Mouse (Mus musculus) CD4-positive, CD25-positive, alpha-beta regulatory T cell, adult 2 months (primary cell): ENCODE results near the gene Polr3gl.
"Not testable (repeated sequence)": the region's sequence is repeated elsewhere in the genome, so short reads cannot be mapped to it uniquely, and the experiment has no call there.

Experiments
- DNase-seq: peaks from one replicate; pipeline ENCODE4 v3.0.0-alpha.2; 2012; ENCODE audit warnings: low read depth, low spot score

Polr3gl gene

DNA sequence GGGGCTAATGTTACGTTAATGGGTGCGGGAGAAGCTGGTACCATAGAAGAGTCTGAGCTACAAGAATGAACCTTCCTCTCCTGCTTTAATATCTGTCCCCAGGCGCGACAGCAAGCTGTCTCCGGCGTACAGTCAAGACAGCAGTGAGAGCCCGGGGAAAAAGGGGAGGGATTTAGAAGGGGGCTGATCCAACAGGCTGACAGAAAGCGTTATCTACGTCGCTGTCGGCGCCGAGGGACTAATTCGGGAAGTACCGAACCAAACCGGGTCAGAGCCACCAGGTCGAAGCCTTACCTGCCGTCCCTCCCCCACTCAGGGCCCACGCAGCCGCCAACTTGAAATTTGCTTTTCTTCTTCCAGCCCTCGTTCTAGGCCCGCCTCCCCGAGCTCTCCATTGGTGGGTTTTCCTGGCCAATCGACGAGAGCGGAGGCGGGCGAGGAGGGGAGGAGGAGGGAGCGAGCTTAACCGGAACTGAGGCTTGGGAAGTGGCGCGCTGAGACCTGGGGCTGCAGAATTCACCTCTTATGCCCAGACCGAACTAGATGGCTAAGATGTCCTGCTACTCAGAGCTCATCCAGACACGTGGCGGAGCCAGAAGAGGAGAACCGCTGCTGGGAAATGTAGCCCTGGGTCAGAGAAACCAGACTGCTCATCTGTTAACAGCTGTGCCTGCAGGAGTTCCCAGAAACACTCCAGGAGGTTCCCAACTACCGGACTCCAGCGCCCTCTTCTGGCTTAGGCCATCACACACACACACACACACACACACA is at the start of gene Polr3gl:
TSS of gene Polr3gl (minus strand) at position 392 of the 771 bp plus-strand sequence.
- peak; percentile 95 for DNase-seq

DNA sequence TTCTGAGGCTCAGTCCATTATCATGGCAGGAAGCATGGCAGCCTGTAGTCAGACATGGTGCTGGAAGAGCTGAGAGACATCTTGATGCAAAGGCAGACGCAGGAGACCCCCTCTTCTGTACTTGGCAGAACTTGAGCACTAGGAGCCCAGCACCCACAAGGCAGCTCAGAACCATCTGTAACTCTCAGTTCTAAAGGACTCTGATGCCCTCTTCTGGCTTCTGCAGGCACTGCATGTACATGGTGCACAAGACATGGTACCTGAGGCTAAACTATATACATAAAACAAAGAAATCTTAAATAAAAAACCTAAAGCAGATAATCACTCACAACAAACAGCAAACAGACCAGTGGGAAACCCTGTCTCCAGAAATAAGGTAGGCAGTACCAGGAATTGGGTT is 45.2 kb upstream of the Polr3gl start:
- DNase-seq, result peak; percentile 84

DNA sequence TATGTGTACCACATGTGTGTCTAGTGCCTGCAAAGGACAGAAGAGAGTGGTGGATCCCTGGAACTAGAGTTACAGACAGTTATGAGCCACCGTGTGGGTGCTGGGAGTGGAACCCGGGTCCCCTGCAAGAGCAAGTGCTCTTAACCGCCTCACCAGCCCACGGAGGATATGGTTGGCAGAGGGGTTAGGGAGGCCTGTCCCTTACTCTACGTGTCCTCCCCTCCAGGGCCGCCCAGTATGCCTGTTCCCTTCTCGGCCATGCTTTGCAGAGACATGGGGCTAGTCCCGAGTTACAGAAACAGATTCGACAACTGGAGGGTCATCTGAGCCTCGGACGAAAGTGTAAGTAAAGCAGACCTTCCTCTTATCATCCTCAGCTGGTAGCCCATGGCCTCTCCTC is 42.5 kb upstream of the Polr3gl start:
- no peak for DNase-seq

DNA sequence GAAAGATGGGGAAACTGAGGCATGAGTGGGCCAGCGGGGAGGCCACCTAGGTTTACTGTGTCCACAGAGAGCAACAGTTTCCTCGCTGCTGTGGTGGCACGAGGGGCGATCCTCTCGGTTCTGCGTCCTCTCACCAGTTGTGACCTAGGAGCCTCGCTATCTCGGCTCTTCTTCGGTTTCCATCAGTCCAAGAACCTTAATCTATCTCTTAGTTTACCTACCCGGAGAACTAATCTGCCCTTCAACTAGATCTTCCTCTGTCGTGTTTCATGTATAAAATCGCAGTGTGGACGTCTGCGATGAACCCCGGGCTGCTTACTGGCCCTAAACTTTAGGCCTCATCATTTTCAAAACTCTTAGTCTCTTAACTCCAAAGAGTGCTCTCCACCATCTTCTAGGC is 41.9 kb upstream of the Polr3gl start:
- DNase-seq, result no peak

DNA sequence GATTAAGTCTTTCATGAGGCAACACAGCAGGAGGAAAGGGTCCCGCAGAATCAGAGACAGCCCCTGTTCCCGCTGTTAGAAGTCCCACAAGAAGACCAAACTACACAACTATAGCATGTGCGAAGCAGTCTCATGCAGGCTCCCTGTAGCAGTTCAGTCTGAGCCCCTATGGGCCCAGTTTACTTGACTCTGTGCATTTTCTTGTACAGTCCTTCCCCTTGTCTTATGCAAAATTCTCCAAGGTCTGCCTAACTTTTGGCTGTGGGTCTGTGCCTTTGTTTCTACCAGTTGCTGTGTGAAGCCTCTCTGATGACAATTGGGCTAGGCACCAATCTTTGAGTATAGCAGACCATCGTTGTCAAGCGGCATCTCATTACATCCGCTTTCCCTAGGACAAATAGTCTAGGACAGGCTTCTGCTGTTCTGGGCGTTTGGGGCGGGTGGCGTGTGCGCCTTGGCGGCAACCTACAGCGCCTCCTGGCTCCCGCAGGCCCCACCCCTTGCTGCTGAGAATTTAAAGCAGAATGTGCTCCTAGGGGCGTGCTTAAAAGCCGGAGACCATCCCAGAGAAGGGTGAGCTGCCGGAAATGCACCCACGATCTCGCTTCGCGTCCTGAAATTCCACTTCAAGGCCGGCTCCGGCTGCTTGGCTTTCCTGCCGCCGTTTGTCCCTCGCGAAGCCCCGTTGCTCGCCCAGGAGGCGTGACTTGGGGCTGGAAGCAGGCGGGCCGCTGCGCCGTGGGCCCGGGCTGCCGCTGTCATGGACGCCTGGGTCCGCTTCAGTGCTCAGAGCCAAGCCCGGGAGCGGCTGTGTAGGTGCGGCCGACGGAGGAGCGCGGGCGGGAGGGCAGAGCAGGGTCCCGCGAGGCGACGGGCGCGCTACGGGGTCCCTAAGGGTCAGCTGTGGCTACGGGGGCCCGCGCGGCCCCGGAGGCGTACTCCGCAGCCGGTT is 41.2 kb upstream of the Polr3gl start, which contains the start of the genes Pex11b and Gm42957:
TSS of gene Pex11b (plus strand) at position 449 of the 952 bp plus-strand sequence.
TSS of gene Gm42957 (plus strand) at position 547 of the 952 bp plus-strand sequence.
- peak; percentile 88 for DNase-seq

DNA sequence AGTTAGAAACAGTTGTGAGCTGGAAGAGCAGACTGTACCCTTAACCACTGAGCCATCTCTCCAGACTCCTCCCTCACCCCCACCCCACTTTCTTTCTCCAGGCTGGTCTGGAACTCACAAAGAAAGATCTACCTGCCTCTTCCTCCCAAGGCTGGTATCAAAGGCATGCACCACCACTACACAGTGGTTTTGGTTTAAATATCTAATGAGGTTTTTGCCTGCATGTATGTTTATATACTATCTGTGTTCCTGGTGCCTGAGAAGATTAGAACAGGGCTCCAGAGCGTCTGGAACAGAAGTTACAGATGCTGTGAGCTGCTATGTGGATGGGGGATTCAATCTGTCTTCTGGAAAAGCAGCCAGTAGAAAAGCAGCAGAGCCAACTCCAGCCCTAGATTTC is 40.0 kb upstream of the Polr3gl start:
- no peak for DNase-seq

DNA sequence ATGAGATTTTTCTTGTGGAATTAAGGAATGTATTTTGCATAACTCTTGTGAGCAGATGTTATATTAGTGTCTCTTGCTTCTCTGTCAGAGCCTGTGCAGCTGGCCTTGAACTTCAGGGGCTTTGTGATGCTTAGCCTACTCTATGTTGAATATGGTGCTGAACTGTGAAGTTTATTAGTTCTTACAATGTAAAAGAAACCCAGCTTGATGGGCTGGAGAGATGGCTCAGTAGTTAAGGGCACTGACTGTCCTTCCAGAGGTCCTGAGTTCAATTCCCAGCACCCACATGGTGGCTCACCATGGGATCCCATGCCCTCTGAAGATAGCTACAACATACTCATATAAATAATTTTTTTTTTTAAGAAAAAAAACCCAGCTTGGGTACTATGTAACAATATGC is 38.1 kb upstream of the Polr3gl start:
- DNase-seq, result no peak

DNA sequence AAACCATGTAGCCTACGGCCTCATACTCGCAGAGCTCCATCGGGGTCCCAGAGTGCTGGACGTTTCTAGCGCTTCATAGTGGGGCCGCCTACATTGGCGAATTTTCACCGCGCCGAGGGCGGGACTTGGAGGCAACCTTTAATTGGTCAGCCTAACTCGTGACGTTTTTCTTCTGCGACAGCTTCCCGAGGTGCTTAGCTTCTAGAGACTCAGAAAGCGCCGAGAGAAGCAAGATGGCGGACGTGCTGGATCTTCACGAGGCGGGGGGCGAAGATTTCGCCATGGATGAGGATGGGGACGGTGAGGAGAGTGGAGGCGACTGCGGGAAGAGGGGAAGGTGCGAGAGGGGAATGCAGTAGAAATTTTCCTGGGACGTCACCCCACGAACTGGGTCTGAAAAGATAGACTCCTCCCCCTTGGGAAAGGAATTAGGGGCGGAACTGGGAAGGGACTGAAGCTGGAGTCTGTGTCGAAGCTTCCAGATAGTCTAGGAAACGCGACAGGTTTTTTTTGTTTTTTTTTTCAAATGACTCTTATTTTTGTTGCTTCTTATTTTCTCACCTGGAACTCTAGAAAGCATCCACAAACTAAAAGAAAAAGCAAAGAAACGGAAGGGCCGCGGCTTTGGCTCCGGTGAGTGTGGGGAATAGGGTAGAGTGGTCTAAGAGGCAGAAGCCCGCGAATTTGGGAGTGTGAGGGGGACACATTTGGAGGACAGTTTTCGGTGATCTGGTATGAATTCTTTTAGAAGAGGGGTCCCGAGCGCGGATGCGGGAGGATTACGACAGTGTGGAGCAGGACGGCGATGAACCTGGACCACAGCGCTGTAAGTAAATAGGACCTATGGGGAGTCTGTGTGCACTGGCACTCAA is 36.0 kb upstream of the Polr3gl start, which contains the start of gene Rbm8a:
TSS of gene Rbm8a (plus strand) at position 205 of the 872 bp plus-strand sequence.
- DNase-seq, result peak; percentile 97

DNA sequence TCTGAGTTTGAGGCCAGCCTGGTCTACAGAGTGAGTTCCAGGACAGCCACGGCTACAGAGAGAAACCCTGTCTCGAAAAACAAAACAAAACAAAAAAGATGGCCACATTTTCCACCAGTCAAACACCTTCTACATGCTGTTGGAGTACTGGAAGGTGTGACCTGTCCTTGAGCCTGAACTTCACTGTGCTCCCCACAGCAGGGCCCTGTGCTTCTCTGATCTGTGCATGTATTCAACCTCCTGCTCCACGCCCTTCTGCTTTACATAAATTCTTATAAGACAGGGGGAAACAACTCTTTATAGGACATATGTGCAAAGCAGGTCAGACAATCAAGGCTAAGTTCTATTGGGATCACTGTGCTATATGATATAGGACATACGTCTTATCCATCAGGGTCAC is 29.2 kb upstream of the Polr3gl start:
- no peak for DNase-seq

DNA sequence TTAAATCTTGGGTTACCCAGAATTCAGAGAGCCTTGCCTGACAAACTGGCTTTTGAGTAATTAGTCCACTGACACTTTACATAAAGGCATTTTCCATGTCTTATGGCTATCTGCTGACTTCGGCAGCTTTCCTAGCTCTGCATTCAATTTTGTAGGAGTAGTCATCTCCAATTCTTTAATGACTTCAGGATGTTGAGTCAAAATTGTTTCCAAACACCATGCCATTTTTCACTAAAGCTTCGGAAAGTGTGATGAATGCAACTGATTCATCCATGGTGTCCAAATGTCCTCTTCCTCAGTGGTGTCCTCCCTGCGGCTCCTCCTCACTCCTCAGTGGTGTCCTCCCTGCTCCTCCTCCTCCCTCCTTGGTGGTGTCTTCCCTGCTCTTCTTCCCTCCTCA is 24.0 kb upstream of the Polr3gl start:
- no peak for DNase-seq

DNA sequence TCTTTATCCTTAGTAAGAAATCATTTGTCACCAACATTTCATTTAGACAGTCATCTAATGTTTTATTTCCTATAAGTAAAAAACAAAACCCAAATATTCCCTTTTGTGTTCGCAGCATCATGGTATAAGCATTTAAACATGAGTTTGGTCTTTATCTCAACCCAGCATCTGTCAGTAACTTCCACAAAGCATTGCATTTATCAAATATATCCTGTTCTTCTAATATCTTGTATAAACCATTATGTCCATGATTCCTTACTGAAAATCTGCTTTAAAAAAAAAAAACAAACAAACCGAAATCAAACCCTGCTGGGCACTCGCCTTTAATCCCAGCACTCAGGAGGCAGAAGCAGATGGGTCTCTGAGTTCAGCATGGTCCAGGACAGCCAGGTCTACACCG is 12.6 kb upstream of the Polr3gl start:
- DNase-seq, result no peak

DNA sequence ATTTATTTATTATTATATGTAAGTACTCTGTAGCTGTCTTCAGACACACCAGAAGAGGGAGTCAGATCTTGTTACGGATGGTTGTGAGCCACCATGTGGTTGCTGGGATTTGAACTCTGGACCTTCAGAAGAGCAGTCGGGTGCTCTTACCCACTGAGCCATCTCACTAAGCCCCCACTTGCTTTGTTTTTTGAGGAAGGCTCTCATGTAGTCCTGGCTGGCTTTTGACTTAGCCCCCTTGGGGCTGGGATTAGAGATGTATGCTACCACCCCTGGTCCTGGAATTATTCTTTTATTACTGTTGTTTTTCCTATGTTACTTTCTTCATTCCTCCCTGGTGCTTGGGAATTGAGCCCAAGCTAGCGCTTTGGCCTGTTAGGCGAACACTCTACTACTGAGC is 12.0 kb upstream of the Polr3gl start:
- not testable (repeated sequence) for DNase-seq

DNA sequence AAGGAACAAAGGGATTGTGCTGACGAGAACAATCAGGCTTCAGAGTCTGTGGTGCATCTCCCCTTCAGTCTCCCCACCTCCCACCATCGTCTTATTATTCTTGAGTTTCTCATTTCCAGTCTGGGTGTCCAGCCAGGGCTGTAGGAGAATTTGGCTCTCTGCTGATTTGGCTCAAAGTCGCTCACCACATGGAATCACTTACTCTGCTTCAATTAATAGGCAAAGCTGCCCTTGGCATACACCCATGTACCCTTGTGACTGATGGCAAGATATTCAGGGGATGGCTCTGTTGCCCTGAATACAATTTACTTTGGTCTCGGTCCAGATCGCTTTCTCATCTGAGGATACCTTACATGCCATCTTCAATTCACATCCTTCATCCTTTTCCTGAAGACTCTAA is 9.3 kb upstream of the Polr3gl start:
- DNase-seq, result no peak

DNA sequence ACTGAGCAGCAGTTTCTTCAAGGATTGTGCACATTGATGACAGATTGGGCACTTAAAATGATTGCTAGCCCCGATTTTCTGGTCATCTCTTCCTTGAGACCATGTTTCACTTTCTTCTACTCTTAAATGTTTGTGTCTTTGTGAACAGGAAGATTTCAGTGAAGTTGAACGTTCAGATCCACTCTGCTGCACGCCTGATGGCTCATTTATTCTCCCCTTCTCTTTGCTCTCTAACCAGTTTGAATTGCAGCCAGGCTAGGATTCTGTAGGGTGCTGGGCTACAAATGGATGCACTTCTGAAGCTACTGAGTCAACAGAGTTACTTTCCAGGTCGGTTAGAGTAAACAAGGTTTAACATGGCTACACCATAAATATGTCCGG is 8.7 kb upstream of the Polr3gl start:
- no peak for DNase-seq

DNA sequence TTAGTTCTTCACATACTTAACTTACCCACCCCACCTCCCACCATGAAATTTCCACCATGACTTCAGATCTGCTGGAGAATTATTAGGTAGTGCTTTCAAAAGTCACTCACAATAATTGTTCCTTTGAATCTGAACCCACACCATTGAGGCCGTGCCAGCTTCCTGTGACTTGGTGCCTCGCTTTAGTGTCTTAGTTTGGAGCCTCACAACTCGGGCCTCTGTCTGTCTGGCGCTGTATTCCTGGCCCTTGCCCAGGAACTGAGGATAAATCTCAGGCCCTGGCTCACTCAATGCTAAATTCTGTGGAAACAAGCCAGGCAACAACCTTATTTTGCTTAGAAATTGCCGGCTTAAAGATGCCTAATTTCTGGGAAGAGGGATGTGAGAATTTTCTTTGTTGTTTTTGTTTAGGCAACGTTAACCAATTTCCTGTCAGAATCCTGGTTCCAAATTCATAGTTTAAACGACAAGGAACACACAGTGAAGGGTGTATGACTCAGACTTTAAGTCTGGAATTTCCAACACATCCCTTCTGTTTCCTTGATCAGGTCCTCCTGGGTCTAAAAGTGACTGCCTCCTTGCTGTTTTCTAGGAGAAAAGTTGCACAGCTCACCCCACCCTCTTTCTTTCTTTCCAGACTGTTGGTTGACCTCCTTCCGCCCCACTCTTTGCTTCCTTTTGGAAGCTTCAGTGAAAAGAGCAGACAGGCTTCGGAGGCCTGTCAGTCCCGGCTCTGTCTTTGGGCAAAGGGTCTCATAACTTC is 8.1 kb upstream of the Polr3gl start:
- DNase-seq, result no peak

DNA sequence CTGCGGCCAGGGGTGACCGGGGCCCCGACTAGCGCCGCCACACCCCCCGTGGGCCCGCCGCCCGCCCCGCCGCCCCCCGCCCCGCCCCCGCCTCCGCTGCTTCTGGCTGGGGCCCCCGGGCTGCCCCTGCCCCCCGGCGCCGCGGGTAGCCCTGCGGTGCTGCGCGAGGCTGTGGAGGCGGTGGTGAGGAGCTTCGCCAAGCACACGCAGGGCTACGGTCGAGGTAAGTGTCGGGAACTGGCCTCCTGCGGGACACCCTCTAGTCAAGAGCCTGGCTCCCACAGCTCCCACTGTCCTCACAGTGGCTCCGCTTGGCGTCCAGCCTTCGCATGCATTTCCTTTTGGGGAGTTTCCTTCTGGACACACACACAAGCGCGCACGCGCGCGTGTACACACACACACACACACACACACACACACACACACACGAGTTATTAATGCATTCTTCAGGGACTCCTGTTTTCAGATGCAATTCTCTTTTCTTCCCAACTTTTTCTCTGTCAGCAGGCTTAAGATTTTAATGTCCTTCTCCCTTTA is 7.3 kb upstream of the Polr3gl start:
- DNase-seq, result peak; percentile 57

DNA sequence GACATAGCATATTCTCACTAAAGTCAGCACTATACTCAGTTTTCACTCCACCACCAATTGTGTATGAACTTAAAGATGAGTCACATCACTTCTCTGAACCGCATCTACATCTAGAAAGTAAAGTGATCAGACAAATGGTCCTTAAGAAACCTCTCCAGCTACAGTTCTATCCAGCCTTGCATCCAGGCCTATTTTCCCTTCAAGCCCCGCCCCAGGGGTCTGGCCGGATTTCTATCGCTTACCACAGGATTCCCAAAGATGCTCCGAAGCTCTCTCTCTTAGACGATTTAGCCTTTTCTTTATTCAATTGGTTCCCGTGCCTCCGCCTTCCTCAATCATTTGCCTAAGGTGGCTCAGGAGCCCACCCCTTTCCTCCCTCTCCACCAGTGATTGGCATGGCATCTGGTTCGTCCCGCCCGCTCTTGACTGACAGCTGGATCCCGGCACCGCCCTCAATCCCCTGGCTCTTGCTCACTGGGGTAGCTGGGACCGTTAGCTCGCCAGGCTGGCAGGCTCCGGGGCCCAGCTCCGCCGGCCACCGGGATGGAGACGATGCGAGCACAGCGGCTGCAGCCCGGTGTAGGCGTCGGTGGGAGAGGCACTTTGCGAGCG is 6.8 kb upstream of the Polr3gl start, which contains the start of gene Lix1l:
TSS of gene Lix1l (plus strand) at position 511 of the 612 bp plus-strand sequence.
- DNase-seq, result peak; percentile 92

DNA sequence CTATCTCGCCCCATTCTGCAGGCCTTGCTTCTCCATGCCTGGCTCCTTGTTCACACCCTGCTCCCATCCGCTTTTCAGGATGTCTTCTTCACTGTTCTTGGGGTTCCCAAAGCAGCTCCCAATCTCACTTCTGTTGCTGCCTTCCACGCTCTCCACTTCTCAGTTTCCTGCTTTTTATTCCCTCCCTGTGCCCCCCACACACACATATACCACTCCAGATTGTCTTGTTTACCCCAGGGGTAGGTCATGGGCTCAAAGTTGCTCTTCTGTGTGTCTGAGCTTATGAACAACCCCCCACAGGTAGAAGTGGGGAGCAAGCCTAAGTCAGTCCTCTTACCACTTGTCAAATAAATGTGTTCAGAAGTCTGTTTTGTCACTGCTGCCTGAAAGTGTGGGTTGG is 5.4 kb upstream of the Polr3gl start:
- DNase-seq, result no peak

DNA sequence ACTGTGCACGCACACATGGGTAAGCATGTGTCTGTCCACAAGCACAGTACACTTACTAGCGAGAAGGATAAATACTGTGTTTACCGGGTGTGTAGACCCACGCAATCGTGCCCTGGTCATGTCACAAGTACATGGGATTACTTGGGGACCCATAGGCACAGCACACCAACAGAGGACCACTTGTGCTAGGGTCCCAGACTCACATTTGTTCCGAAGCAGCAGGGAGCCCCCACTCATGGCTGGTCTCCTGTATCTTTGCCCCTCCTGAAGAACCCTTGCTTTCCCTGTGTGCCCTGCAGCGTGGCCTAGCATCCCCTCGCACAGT is 5.0 kb upstream of the Polr3gl start:
- no peak for DNase-seq
